Mouse (Mus musculus): ENCODE results near the gene Hint1. TPM values are rescaled to one million over a fixed set of nuclear protein-coding genes. Genes with fewer than 3 reads are reported as not detected.

Hint1 gene
- total and polyA plus RNA-seq, 3 experiments, result 529 to 2,790 (median 567) TPM

- no peak for DNase-seq (ENCODE audit: low read depth, low spot score)
These were observed 31.3 kb downstream of the Hint1 start for GRCm38 (mm10) chr11:54897470-54897869.

GRCm38 (mm10) chr11:54899657-54900056 lies 33.5 kb downstream of the Hint1 start:
- H3K9me3 ChIP-seq (replicated peaks; ENCODE audit: insufficient read depth, low read length), result no peaks in the 10 kb centered on the region
- H3K4me1 ChIP-seq (ENCODE audit: control insufficient read depth in 1 of 2, insufficient read depth in 2 of 2, low read length in 2 of 2), result peaks cover 2 to 7% of the 10 kb centered on the region in 2 experiments; a peak in 3 of 4 replicates
- no peak for TF ChIP-seq POLR2AphosphoS5 (IDR thresholded peaks at IDR 0.05; ENCODE audit: borderline replicate concordance, low read depth, low read length)
- no peak for TF ChIP-seq NELFE (IDR thresholded peaks at IDR 0.05; ENCODE audit: low read depth, low read length)
- no peak for TF ChIP-seq MYB (IDR thresholded peaks at IDR 0.05; ENCODE audit: low read depth, low read length)
- TF ChIP-seq KAT2A (conservative IDR thresholded peaks at IDR 0.05; ENCODE audit: low read depth, low read length), result no peak
- no peak for TF ChIP-seq POLR2AphosphoS2 (IDR thresholded peaks at IDR 0.05; ENCODE audit: low read length)
- H3K27me3 ChIP-seq (ENCODE audit: control insufficient read depth in 1 of 2, insufficient read depth in 2 of 2, low read length in 2 of 2), result peaks cover 0 to 4% of the 10 kb centered on the region in 2 experiments; a peak in 1 of 4 replicates
- DNase-seq (ENCODE audit: low read depth, low spot score), result no peak
- no peaks in the 10 kb centered on the region for H3K79me2 ChIP-seq (ENCODE audit: control insufficient read depth, insufficient read depth, low read length, poor library complexity)
- H3K4me3 ChIP-seq (ENCODE audit: control insufficient read depth in 1 of 2, insufficient read depth in 1 of 2, low read depth in 2 of 2, low read length in 2 of 2), result no peak overlapping the region
- no peak overlapping the region for H3K27ac ChIP-seq (ENCODE audit: control insufficient read depth, low read depth, low read length)
- H3K9ac ChIP-seq (ENCODE audit: control insufficient read depth, low read depth, low read length, poor library complexity, severe bottlenecking), result no peak overlapping the region
- H3K36me3 ChIP-seq (ENCODE audit: control insufficient read depth in 1 of 2, insufficient read depth in 2 of 2, low read length in 2 of 2), result peaks cover 0 to 5% of the 10 kb centered on the region in 2 experiments; a peak in 1 of 4 replicates

More at GRCm38 (mm10) chr11:54897470-54897869, 31.3 kb downstream of the Hint1 start:
- no peak overlapping the region for H3K4me3 ChIP-seq (ENCODE audit: control insufficient read depth in 1 of 2, insufficient read depth in 1 of 2, low read depth in 2 of 2, low read length in 2 of 2)
- no peaks in the 10 kb centered on the region for H3K9me3 ChIP-seq (replicated peaks; ENCODE audit: insufficient read depth, low read length)
- H3K9ac ChIP-seq (ENCODE audit: control insufficient read depth, low read depth, low read length, poor library complexity, severe bottlenecking), result no peak overlapping the region
- TF ChIP-seq MYB (IDR thresholded peaks at IDR 0.05; ENCODE audit: low read depth, low read length), result no peak
- no peak for TF ChIP-seq USF2 (IDR thresholded peaks at IDR 0.05; ENCODE audit: borderline replicate concordance in 1 of 2, insufficient read depth in 1 of 2, low read depth in 1 of 2, low read length in 2 of 2)
- no peak for TF ChIP-seq MAX (IDR thresholded peaks at IDR 0.05; ENCODE audit: low read length)
- TF ChIP-seq NELFE (IDR thresholded peaks at IDR 0.05; ENCODE audit: low read depth, low read length), result no peak
- TF ChIP-seq ZMIZ1 (IDR thresholded peaks at IDR 0.05; ENCODE audit: low read depth, low read length), result no peak
- TF ChIP-seq MAFK (IDR thresholded peaks at IDR 0.05; ENCODE audit: borderline replicate concordance, low read depth, low read length), result no peak
- TF ChIP-seq GABPA (IDR thresholded peaks at IDR 0.05; ENCODE audit: low read depth, low read length), result no peak
- TF ChIP-seq POLR2AphosphoS2 (IDR thresholded peaks at IDR 0.05; ENCODE audit: low read length), result no peak
- no peak for TF ChIP-seq ZKSCAN1 (IDR thresholded peaks at IDR 0.05; ENCODE audit: low read depth, low read length)
- no peak for TF ChIP-seq TAL1 (IDR thresholded peaks at IDR 0.05; ENCODE audit: low read length)
- no peak for TF ChIP-seq MYC (IDR thresholded peaks at IDR 0.05; ENCODE audit: low read depth, low read length)
- H3K4me1 ChIP-seq (ENCODE audit: control insufficient read depth in 1 of 2, insufficient read depth in 2 of 2, low read length in 2 of 2), result no peaks in the 10 kb centered on the region
- H3K79me2 ChIP-seq (ENCODE audit: control insufficient read depth, insufficient read depth, low read length, poor library complexity), result no peaks in the 10 kb centered on the region
- H3K36me3 ChIP-seq (ENCODE audit: control insufficient read depth in 1 of 2, insufficient read depth in 2 of 2, low read length in 2 of 2), result no peaks in the 10 kb centered on the region
- H3K27ac ChIP-seq (ENCODE audit: control insufficient read depth, low read depth, low read length), result no peak overlapping the region
- peaks cover 0 to 4% of the 10 kb centered on the region in 2 experiments; a peak in 1 of 4 replicates for H3K27me3 ChIP-seq (ENCODE audit: control insufficient read depth in 1 of 2, insufficient read depth in 2 of 2, low read length in 2 of 2)

Data from MEL (cell line).